Mouse (Mus musculus): ENCODE data around the gene Atf7.
A peak's percentile ranks its signal among the peaks of the same experiment; 100 is the strongest.

The Atf7 gene

DNA sequence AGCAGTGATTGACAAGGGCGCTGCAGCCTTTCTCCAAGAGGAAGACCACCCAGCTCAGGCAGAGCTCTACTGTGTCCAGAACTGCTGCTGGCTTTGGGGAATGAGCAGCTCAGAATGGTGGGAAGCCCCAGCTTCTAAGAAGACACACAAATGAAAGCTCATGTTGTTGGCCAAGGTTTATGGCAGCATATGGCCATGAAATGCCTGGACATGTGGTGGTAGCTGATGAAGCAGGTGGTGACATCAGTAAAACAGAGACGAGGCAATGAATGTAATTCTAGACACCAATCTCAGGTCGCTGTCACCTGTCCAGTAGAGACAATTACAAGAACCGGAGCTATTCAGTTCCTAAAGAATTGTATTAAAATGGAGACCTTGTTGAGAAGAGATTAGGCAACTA is 80.5 kb downstream of the Atf7 start:
- DNase-seq = peak; percentile 97

DNA sequence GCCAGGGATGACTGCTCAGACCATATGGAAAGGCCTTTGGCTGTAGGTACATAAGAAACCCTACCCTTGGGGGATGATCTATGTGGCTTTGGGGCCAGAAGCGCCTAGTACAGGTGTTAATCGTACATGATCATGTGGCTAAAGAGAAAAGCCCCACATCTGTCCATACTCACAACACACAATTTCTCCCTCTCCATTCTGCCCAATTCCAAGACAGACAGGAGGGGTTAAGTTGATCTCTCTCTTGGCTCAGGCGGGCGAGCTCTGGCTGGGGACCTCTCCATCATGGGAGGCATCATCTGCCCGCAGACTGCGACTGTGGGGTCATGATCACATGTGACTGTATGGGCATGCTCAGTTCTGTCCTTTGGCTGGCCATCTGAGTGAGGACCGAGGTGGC is 91.3 kb downstream of the Atf7 start:
- DNase-seq = peak; percentile 38

DNA sequence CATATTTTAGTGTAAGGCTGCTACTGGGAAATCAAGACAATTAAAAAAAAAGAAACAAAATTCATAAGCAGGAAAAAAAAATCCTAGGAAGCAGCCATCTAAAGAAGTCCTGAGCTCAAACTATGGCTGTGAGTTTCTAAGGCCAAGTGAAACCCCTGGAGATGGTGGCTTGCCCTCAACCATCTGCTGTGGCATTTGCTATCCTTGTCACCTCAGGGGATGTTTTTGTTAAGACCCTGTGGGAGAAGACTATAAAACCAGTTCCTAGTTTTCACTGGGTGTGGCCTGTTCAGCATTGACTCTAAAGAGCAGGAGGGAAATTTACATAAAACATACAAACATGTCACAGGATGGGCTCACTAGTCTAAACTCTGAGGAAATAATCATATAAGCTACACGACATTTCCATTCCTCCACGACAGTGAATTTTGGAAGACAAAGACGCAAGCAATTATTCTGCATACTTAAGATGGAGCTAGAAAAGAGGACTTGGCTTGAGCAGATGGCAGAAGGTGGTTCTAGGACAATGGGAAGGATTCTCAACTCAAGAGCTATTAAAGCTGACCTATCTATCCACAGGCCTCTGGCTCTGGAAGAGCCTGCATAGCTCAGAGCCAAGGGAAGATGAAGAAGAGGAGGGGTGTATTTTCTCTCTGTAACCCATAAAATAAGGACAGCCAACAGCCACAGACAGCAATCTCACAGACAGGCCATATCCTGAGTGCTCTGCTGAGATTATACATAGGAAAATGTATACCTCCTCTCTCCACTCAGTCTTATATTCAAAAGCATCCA is 93.0 kb downstream of the Atf7 start:
- peak; percentile 86 for DNase-seq

DNA sequence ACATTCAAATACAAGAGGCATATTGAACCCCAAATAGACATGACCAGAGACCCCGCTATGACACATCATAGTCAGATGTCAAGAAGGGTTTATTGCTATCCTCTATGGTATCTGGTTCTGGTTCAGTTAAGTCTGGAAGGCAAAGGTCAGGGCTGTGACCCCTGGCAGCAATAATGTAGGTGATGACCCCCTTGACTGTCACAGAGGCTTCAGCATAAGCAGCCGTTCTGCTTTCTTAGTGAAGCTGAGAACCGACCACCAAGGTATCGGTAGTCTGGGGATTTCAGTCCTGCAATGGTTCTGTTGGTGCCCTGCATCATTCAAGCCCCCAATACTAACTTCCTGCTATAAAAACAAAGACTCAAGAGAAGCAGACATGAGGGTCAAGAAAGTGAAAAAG is 93.7 kb downstream of the Atf7 start:
- DNase-seq = peak; percentile 35

DNA sequence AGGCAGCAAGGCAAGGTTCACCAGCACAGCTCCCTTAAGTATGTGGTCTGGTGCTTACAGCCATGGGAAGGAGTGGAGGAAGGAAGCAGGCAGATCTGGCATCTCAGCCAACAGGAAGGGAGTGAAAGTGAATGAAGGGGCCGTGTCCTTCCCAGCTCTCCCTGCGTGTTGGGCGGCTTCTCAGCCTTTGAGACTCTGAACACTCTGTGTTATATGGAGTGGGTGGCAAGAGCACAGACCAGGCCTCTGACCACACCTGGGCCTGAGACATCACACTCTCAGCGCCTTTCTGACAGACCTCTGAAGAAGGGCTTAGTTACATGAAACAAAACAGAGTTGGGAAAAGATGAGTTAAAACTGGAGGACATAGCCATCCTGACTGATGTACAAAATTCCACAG is 94.7 kb downstream of the Atf7 start:
- no peak for DNase-seq

DNA sequence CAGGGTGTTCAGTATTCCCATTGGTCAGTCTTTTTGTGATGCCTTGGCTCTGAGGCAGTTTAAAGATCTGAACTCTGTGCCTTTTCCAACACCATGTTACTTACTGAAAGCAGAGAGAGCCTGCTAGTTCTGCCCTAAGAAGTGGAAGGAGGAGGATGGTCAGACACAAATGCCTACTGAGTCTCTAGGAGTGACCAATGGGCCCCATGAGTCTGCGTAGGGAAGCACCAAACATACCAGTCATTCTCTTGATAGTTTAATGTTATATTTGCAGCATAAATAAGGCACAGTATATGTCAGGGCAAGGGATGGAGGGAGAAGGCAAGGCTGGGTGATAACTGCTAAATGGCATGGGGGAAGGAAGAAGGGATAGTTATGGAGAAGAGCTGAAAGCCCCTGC is 96.9 kb downstream of the Atf7 start:
- DNase-seq = no peak

DNA sequence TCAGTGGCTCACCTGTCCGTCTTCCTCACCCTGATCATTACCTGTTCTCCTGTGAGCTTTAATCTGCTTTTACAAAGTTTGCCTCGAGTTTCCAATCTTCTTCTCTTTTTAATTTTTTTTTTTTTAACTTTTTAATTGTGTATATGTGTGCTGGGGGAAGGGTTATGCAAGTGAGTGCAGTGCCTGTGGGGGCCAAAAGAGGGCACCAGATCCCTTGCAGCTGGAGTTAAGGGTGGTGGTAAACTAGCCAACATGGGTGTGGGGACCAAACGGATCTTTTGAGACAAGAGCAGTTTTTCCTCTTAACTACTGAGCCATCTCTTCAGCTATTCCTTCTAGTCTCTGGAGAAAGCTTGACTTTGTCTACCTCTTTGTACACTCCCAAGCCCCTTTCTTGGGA is 97.3 kb downstream of the Atf7 start:
- no peak for DNase-seq

DNA sequence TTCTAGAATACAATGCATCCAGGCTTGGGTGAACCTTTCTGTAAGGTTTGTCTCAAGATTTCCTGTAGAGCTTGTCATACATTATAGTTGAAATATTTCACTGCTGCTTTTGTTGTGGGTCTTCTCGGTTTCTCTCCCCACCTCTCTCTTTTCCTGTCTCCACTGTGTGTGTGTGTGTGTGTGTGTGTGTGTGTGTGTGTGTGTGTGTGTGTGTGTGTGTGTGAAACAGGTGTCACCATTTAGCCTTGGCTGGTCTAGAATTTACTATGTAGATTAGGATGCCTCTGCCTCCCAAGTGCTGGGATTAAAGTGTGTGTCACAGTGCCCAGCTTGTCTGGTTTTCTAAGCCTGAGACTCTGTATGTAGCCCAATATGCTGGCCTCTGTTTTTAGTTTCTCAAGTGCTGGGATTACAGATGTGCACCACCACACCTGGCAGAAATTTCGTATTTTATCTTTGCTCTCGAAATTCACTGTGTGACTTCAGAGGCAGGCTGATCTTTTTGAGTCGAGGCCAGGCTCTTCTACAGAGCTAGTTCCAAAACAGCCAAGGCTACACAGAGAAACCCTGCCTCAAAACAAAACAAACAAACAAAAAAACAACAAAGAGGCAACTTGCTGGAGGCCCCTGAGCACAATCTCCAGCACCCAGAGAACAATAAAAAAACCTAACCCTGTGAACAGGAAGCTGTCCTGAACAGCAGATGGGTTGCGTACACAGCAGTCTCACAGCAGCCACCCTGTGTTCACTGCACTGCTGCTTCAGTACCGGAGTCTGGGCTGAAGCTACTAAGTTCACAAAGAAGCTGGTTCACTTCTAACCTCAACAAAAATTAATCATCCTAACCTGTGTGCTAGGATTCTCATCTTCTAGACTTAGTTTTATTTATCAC is 98.9 kb downstream of the Atf7 start:
- DNase-seq = peak; percentile 14

DNA sequence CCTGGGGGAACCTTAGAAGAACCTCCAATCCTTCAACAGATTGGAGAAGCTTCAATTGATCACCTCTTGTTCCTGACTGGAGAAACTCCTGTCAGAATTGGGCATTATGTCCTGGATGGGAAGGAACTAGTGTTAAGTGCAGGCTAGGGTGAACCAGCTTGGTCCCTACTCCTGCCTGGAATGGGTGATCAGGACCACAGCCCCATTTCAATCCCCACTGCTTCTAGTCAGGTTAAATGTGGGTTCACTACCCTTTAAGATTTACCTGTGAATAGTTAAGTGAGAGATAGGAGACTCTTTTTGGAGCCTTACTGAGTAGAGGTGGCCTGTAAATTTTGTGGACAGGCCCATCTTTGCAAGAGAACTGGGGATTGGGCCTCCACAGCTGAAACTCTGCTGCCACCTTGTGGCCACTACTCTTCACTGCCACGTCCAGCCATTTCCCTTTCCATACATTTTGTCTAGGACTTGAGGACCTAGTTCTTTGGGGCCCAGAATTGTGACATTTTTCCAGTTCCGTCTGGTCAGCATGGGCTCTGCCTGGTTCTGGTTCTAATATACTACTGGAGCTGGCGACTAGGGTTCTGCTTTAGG is 100.3 kb downstream of the Atf7 start, which contains the start of gene Npff:
Gene Npff (minus strand): TSS at position 51 of the 594 bp plus-strand sequence.
- peak; percentile 86 for DNase-seq

DNA sequence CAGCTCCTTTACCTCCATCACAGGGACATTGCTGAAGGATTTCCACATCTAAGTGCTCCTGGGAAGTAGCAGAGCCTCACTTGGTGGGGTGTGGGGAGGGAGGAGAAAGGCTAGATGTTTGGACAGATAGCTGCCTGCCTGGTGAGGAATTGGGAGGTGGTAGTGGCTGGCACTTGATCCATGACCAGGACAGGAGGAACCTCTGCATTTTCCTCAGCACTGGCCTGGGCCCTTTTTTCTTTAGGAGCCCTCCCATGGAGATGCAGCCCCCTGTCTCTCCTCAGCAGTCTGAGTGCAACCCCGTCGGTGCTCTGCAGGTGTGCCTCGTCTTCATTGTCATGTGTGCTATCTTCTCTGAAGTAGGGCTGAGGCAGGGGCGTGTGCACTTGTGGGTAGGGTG is 103.8 kb downstream of the Atf7 start:
- DNase-seq = peak; percentile 51

DNA sequence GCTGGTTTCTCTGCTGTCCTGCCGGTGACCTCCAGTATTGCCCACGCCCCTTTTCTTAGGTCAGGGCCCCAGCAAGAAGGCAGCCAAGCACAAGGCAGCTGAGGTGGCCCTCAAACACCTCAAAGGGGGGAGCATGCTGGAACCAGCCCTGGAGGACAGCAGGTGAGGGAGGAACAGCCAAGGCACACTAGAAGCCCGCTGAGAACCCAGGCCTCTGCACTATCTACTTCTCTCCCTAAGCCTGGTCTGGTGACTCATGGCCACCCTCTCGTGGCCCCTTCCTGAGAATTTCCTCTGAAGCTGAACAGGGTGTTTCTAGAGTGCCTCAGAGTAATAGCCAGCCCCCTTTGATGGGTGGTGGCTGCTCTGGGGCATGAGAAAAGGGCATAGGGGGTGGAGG is 104.8 kb downstream of the Atf7 start:
- DNase-seq = peak; percentile 77

DNA sequence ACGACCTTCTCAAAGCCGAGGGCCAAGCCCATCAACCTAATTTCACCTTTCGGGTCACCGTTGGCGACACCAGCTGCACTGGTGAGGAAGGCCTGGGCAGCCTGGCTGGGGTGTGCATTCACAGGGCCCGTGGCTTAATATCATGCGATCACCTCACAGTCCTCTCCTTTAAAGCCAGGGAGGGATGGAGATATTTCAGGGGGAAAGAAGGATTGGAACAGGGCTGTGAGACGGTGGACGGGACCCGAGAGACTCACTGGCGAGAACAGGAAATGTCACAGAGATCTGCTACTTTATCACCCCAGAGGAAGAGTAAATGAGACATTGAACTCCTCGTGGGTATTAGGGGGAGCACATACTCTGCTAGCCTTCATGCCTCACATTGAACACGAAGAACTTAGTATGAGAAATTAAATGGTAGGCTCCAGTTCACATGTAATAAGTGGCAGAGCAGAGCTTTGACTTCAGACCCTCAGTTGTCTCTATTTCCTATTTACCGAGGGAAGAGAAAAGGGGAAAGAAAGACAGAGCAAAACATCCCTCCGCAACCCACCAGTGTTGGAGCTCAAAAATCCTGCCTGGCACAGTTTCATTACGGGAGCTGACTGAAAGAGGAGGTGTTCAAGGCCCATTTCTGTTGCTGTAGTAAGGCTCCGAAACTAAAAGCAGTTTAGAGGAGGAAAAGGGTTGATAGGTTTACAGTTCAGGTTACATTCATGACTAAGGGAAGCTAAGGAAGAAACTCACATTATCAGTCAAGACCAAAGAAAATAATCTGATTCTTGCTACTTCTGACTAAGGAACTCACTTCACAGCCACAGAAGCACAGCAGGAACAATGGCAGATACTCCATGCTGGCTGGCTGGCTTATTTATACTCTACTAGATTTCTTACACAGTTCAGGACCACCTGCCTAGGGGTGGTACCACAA is 105.8 kb downstream of the Atf7 start:
- DNase-seq = peak; percentile 41

DNA sequence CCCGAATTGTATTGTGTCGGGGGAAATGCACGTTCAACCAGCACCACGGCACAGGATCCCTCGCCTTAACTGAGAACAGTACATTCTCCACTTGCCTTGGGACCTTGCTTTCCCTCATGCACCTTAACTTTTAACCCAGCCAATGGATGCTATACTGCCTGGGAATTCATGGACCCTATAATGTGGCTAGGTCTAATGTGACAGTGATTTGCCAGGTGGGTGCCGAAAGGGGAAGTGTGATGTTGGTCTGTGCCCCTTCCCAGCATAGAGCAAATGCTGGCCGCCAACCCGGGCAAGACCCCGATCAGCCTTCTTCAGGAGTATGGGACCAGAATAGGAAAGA is 106.4 kb downstream of the Atf7 start:
- DNase-seq = no peak

DNA sequence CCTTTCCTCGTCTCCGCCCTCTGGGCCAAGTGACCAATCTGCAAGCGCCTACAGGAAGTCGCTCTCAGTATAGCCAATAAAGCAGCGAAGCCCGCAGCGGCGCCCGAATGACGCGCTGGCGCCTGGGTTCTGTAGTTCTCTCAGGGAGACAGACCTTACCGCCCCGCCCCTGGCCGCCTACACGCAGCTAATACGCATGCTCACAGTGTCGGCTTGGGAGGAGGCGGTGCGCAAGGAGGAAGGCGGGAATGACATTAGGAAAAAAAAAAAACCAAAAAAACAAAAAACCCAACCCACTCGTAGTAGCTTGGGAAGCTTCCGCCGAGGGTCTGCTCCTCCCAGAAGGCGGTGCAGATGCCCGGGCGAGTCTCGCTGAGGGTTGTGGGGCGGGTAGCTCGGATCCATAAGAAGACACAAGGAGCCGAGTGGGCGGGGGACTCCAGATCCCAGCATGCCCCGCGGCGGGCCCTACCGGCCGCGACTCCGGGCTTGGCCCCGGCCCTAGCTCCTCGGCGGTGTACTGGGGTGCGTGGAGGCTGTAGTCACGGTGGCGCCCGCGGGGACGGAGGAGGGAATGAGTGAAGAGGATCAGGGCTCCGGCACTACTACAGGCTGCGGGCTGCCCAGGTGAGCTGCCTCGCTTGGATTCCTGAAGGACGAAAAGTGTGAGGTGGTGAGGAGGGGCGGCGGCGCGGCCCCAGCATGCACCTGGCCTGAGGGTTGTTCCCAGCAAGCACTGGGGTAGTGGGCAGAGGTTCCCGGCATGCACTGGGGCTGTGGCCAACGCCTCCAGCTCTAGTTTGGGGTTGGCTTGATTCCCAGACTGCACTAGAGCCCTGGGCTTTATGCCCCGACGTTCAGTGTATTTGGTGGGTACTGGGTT is 107.0 kb downstream of the Atf7 start, which contains the start of gene Tarbp2:
Gene Tarbp2 (plus strand): TSS at position 217 of the 883 bp plus-strand sequence.
- DNase-seq = peak; percentile 100

DNA sequence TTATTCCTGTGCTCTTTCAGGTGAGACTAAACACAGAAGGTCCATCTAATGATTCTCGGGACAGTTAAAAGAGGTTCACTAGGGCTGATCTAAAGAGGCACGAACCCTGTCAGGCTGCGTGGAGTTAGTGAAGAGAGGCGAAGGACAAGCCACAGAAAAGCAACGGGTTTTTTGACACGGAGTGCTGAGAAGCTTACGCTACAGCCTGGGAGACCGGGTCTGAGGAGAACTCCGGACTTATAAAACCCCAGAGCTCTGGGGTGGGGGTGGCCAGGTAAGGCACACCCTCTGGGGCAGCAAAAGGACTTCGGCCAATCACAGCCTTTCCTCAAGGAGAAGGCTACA is 107.7 kb downstream of the Atf7 start:
- DNase-seq = no peak

DNA sequence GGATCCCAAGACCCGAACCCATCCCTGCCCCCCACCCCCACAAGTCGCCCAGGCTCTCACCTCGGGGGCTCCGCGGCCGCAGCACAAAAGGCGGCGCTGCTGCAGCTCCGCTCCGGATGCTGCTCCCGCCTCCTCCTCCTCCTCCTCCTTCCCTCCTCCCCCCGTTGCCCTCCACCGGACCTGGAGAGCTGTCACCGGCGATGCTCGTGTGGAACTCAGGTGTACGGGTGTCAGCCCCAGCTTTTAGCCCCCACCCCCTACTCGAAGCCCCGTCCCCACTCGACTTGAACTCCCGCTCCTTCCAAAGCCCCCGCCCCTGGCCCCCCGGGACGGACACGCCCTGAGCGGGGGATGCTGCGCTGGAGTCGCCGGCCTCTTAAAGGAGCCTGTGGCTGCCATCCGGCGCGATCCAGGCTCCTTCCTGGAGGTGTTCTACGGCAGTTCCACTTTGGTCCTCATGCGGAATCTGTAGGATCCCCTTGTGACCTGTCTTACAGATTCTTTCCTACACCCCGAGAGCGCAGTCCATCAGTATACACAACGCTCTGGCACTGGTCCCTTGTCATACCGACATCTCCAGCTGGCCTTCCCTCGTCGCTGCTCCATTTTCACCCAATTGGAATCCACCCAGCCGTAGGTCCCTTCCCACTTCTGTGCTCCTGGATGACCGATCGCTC is 108.4 kb downstream of the Atf7 start, which contains the start of gene Map3k12:
Gene Map3k12 (minus strand): TSS at position 337 of the 677 bp plus-strand sequence.
- peak; percentile 92 for DNase-seq

DNA sequence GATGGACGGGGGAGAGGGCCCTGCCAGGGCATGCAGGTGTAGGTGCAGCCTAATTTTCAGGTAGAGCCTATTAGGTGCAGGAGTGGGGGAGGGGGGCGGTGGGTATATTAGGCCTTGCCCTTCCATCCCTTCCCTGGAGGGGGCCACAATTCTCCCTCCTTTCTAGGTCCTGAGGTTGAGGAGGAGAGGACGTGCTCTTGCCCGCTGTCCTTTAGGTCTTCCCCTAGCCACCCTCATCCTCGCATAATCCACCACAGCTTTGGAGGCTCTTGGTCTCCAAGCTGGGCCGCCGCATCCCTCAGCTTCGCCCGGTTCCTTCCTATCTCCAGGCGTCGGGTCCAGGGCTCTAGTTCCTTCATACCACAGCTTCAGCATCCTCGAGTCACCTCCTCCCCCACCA is 109.0 kb downstream of the Atf7 start:
- DNase-seq = no peak

DNA sequence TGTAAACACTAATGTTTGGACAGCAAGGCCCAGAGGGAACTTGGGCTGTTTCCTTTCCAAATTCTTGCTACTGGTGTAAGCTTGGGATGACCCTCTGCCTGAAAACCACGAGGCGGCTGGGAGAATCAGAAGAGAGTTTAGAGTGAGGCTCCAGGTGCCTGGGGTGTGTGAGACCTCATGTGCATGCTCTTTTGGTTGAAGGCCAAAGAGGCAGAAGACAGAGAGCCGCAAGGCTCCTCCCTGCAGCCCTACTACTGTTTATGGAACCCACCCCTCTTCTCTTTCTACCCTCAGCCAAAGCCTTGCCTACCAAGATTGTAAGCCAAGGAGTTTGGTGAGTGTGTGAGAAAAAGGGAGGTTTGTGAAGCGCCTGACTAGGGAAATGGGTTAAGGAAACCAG is 109.5 kb downstream of the Atf7 start:
- DNase-seq = peak; percentile 80

DNA sequence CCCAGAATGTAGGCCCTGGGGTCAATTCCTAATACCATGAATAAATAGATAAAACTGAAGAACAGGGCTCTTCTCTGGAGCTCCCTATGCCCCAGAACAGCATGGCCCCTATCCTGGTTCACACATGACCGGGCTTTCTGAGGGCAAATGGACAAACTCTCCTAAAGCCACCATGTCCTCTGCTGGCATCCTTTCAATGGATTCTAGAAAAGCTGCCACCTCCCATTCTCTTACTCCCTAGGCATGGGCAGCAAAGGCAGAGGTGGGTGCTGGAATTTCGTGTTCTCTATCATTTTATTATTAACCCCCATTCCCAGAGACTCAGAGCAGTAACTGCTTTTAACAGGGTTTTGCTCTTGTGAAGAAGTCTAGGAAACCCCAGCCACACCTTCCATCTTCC is 110.0 kb downstream of the Atf7 start:
- DNase-seq = peak; percentile 56

DNA sequence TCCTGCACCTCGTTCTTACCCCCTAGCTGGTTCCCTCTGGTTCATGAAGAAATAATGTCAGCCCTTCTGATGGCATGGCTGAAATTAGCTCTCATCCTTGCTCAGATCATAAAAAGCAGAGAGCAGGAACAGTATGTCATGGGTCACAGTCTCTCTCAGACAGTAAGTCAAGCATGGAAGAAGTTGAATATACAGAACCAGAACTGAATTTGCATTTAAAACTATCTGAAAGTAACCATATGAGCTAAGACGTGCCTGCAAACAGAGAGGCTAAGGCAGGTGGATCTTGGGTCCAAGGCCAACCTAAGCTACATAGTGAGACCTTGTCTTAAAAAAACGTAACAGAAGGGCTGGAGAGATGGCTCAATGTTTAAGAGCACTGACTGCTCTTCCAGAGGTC is 112.3 kb downstream of the Atf7 start:
- no peak for DNase-seq

DNA sequence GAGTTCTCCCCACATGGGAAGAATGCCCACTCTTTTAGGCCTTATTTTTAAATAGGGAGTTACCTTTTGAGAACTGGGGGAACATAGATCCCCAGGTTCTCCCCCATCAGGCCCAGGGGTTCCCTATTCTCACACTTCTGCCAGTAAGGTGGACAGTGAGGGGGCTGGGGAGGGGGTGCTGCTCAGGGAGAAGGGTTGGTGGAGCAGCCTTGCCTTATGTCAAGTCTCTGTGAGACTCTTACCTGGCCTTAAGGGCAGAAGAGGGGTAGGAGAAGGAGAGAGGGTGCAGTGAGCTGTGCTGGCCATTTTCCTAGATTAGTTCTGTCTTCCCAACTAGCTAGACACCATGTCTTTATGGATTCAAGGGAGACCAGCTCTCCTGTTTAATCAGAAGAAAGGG is 112.8 kb downstream of the Atf7 start:
- DNase-seq = no peak
